Mouse (Mus musculus) small intestine, adult 2 months (tissue): ENCODE data around the gene Fam186b. TPM values are rescaled to one million over a fixed set of nuclear protein-coding genes. Genes with fewer than 3 reads are reported as not detected.

Experiments used
- H3K27ac ChIP-seq: fragments of 200-500 bp; 2 replicates; pipeline ENCODE4 v1.5.1; 2012; ENCODE audit warnings: low read depth, low read length, control low read depth, inconsistent platforms; ENCODE audit not compliant: insufficient read depth
- H3K27me3 ChIP-seq: fragments of 200-500 bp; 2 replicates; pipeline ENCODE4 v1.6.1; 2012; ENCODE audit warnings: mild to moderate bottlenecking, moderate library complexity, low read length, inconsistent platforms; ENCODE audit not compliant: control insufficient read depth, insufficient read depth
- H3K36me3 ChIP-seq: fragments of 200-500 bp; 2 replicates; pipeline ENCODE4 v1.6.1; 2012; ENCODE audit warnings: mild to moderate bottlenecking, low read length, control low read depth, inconsistent platforms; ENCODE audit not compliant: control insufficient read depth, insufficient read depth
- H3K4me1 ChIP-seq: fragments of 200-500 bp; 2 replicates; pipeline ENCODE4 v1.6.1; 2012; ENCODE audit warnings: low read length, inconsistent platforms, mixed read lengths; ENCODE audit not compliant: control insufficient read depth, insufficient read depth, insufficient read length
- H3K4me3 ChIP-seq: fragments of 200-500 bp; 2 replicates; pipeline ENCODE4 v1.5.1; 2012; ENCODE audit warnings: low read depth, mild to moderate bottlenecking, control low read depth, inconsistent platforms, low read length, moderate library complexity
- CTCF ChIP-seq: fragments of 200-500 bp; IDR thresholded peaks from 2 replicates; pipeline ENCODE4 v1.5.1; 2012; ENCODE audit warnings: low read depth, mild to moderate bottlenecking, control low read depth, inconsistent platforms, low read length, moderate library complexity, mixed read lengths; ENCODE audit not compliant: insufficient replicate concordance, insufficient read length; ENCODE audit errors: extremely low read depth
- POLR2A ChIP-seq: fragments of 200-500 bp; IDR thresholded peaks from 2 replicates; pipeline ENCODE4 v1.6.1; 2012; ENCODE audit warnings: low read depth, mild to moderate bottlenecking, control low read depth, inconsistent platforms, low read length, moderate library complexity
- WGBS: fragments of 180-500 bp; shearing (Covaris S2); methylation state at CpG from one replicate; pipeline ENCODE4 v1.1.7; 2018; 5-methylcytosine and 5-hydroxymethylcytosine counted together
- polyA plus RNA-seq: library from polyadenylated mRNA; depleted of rRNA; stranded (reverse); fragments of >200 nt; gene quantifications from 2 replicates; pipeline ENCODE4 v1.2.3, GENCODE M21; 2012; rRNA removed

Fam186b gene
- polyA plus RNA-seq: not detected in 2 replicates

GRCm38 (mm10) chr15:99295484-99295981, at the start of gene Fam186b:
Gene Fam186b (minus strand): TSS chr15:99295888.
- H3K4me3 ChIP-seq: peak within 1 kb of the TSS; percentile 94
- H3K4me1 ChIP-seq: no peaks in the 10 kb centered on the region
- H3K36me3 ChIP-seq: no peaks in the 10 kb centered on the region
- TF ChIP-seq CTCF (no peak), POLR2A (no peak)
- no peaks in the 10 kb centered on the region for H3K27me3 ChIP-seq
- 10% methylated on average over 15 of the region's 17 CpGs for WGBS
- no peak within 1 kb of the TSS for H3K27ac ChIP-seq

GRCm38 (mm10) chr15:99344961-99345360, 49.3 kb upstream of the Fam186b start:
- 73% methylated on average over 4 of the region's 4 CpGs for WGBS
- TF ChIP-seq POLR2A (no peak), CTCF (no peak)
- H3K36me3 ChIP-seq: no peaks in the 10 kb centered on the region
- peaks cover 15% of the 10 kb centered on the region for H3K4me1 ChIP-seq
- H3K27ac ChIP-seq: no peak overlapping the region
- H3K4me3 ChIP-seq: no peak overlapping the region
- no peaks in the 10 kb centered on the region for H3K27me3 ChIP-seq

DNA sequence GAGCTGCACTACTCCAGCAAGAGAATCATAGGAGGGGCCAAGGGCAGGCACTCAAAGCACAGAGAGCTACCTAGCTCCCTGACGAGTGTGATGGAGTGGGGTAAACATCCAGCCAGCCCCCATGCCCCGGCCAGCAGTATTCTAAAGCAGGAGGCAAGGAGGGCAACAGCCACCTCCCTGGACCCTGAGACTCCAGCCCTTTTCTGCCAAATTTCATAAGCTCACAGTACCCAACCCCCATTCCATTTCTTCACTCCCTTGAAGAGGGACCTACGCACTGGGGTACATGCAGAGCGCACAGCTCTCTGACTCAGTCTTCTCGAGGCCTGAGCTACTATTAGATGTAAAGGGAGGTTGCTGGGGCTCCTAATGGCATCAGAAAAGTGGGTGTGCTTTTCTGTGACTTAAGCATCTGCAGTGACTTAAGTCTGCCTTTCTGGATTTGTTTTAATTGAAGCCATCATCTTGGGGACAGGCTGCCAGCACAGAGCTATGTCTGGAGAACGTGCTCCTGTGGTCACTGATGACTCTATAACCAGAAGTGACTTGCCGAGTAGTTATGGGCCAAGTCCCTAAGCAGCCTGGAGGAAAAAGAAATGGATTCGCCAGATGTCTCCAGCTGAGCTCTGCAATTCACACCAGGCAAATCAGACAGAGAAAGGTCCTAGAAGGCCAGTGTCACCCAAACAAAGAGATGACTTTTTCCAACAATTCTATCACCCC, 48.6 kb upstream of the Fam186b start:
- Histone ChIP-seq H3K4me3 (no peak overlapping the region), H3K27ac (peak overlapping the region; percentile 9; the same call in 1 of the 2 replicates), H3K36me3 (no peaks in the 10 kb centered on the region), H3K4me1 (peaks cover 15% of the 10 kb centered on the region), H3K27me3 (no peaks in the 10 kb centered on the region)
- no peak for TF ChIP-seq CTCF
- no peak for TF ChIP-seq POLR2A
- WGBS: 67% methylated on average over 8 of the region's 8 CpGs

GRCm38 (mm10) chr15:99343414-99344147, 47.9 kb upstream of the Fam186b start:
- TF ChIP-seq POLR2A: no peak
- no peak for TF ChIP-seq CTCF
- Histone ChIP-seq H3K27me3 (no peaks in the 10 kb centered on the region), H3K4me1 (peaks cover 15% of the 10 kb centered on the region), H3K36me3 (no peaks in the 10 kb centered on the region), H3K27ac (peak overlapping the region; percentile 9; the same call in 1 of the 2 replicates), H3K4me3 (no peak overlapping the region)
- WGBS: 45% methylated on average over 5 of the region's 5 CpGs

DNA sequence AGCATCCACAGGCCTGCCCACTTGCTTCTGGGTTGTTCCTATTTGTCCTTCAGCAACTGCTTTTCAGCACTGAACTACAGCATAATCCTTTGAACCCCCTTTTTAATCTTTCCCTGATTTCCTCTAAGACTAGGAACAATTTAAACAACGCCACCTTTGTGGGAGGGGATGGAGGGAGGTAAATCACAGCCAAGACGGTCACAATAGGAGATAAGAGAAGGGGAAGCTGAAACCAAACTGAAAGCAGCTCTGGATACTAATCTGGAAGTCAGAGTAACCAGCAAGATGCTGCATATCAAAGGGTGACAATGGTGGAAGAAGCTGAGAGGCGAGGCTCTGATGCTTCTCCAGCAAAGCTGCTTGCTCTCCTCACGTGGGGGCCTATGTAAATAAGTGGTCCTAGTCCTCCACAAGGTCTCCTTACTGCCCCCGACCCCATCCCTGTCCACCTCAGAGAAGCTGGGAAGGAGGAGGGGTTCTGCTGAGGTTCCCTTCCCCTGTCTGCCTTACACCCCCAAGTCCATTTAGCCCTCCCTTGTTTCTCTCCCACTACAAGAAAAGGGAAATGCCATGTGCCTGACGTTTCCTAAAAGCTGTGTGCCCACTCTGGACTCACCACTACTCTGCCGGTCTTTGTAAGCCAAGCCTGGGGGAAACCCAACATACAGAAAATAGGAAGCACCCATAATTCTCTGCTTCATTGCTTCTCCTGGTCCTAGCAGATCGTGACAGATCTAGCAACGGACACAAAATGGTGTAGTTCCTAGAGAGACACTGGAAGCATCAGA, 46.7 kb upstream of the Fam186b start:
- Histone ChIP-seq H3K27ac (no peak overlapping the region), H3K4me3 (no peak overlapping the region), H3K4me1 (peaks cover 15% of the 10 kb centered on the region), H3K27me3 (no peaks in the 10 kb centered on the region), H3K36me3 (no peaks in the 10 kb centered on the region)
- WGBS: 49% methylated on average over 9 of the region's 9 CpGs
- TF ChIP-seq CTCF (no peak), POLR2A (no peak)

- WGBS: 80% methylated on average over 3 of the region's 3 CpGs
- TF ChIP-seq POLR2A (no peak), CTCF (no peak)
- Histone ChIP-seq H3K27me3 (no peaks in the 10 kb centered on the region), H3K27ac (no peak overlapping the region), H3K4me1 (peaks cover 15% of the 10 kb centered on the region), H3K4me3 (no peak overlapping the region), H3K36me3 (no peaks in the 10 kb centered on the region)
Measured at GRCm38 (mm10) chr15:99341102-99341501, 45.4 kb upstream of the Fam186b start.
